9 mouse cellular contexts compared by ENCODE assay signal in genomic region chr5:8797987-8798751, GRCm38 (mm10). TPM values are rescaled to one million over a fixed set of nuclear protein-coding genes. Genes with fewer than 3 reads are reported as not detected.
DNase-seq lines count a peak whose midpoint lies in the region; ATAC-seq lines count a peak whose summit lies in the region.
"Had no signal": no experiment of that assay in that cellular context is flagged by ENCODE, and none has a peak within 500 bp of the region (broad histone marks: within the 10 kb centered on the region; RNA-seq: fewer than 3 reads in every experiment).

Gene Abcb1b (plus strand): TSS chr5:8798147.

- under 1% methylated on average over 48 of the region's 48 CpGs for WGBS in embryonic facial prominence, embryonic 13.5 days
- WGBS in limb, embryonic 11.5 days = under 1% methylated on average over 48 of the region's 48 CpGs
- WGBS in midbrain, embryonic 12.5 days = under 1% methylated on average over 48 of the region's 48 CpGs

- peak within 1 kb of the TSS; percentile 60 for H3K4me3 ChIP-seq in embryonic facial prominence, embryonic 13.5 days
- peak within 1 kb of the TSS; percentile 46 for H3K4me3 ChIP-seq in limb, embryonic 11.5 days (ENCODE audit: low read depth, low read length)
- peak within 1 kb of the TSS; percentile 60 for H3K4me3 ChIP-seq in midbrain, embryonic 12.5 days

- H3K27me3 ChIP-seq in embryonic facial prominence, embryonic 13.5 days = peaks cover 4% of the 10 kb centered on the region; the same call in 1 of the 2 replicates
- H3K27me3 ChIP-seq in limb, embryonic 11.5 days (ENCODE audit: control insufficient read depth, insufficient read depth, low read length) = no peaks in the 10 kb centered on the region
- H3K27me3 ChIP-seq in midbrain, embryonic 12.5 days = peaks cover 13% of the 10 kb centered on the region; the same call in 1 of the 2 replicates

- peak; percentile 76 for ATAC-seq in embryonic facial prominence, embryonic 13.5 days (ENCODE audit: insufficient number of reproducible peaks, insufficient read depth, low FRiP score, low TSS enrichment, low read depth)
- ATAC-seq in limb, embryonic 11.5 days (ENCODE audit: insufficient number of reproducible peaks, low FRiP score, low TSS enrichment, low read depth) = peak; percentile 79
- peak; percentile 93 for ATAC-seq in midbrain, embryonic 12.5 days (ENCODE audit: low FRiP score, low read depth)

- no peaks in the 10 kb centered on the region for H3K9me3 ChIP-seq in embryonic facial prominence, embryonic 13.5 days
- no peaks in the 10 kb centered on the region for H3K9me3 ChIP-seq in limb, embryonic 11.5 days (ENCODE audit: control insufficient read depth, low read length)
- no peaks in the 10 kb centered on the region for H3K9me3 ChIP-seq in midbrain, embryonic 12.5 days

- H3K9ac ChIP-seq in embryonic facial prominence, embryonic 13.5 days = peak within 1 kb of the TSS; percentile 72
- peak within 1 kb of the TSS; percentile 34 for H3K9ac ChIP-seq in limb, embryonic 11.5 days (ENCODE audit: low read length)
- peak within 1 kb of the TSS; percentile 62 for H3K9ac ChIP-seq in midbrain, embryonic 12.5 days (replicated peaks)

- no peaks in the 10 kb centered on the region for H3K36me3 ChIP-seq in embryonic facial prominence, embryonic 13.5 days
- H3K36me3 ChIP-seq in limb, embryonic 11.5 days (ENCODE audit: control insufficient read depth, insufficient read depth, low read length) = no peaks in the 10 kb centered on the region
- H3K36me3 ChIP-seq in midbrain, embryonic 12.5 days = no peaks in the 10 kb centered on the region

- H3K4me1 ChIP-seq in embryonic facial prominence, embryonic 13.5 days = peaks cover 6% of the 10 kb centered on the region
- no peaks in the 10 kb centered on the region for H3K4me1 ChIP-seq in limb, embryonic 11.5 days (ENCODE audit: control insufficient read depth, insufficient read depth, low read length)
- peaks cover 9% of the 10 kb centered on the region; the same call in 1 of the 2 replicates for H3K4me1 ChIP-seq in midbrain, embryonic 12.5 days

- DNase-seq in 3134 (ENCODE audit: extremely low read depth, insufficient read length, low spot score) = peak; percentile 89
- peak; percentile 80 for DNase-seq in adrenal gland, postnatal 25 days
- DNase-seq in heart, adult 18-20 months = peak; percentile 80 to 86
- peak; percentile 58 for DNase-seq in kidney, adult 18-20 months
- DNase-seq in limb, embryonic 11.5 days (ENCODE audit: low spot score) = peak; percentile 56
- DNase-seq in skeletal muscle tissue, adult 2 months (ENCODE audit: low read depth, low spot score) = peak; percentile 72

- H3K27ac ChIP-seq in embryonic facial prominence, embryonic 13.5 days = no peak within 1 kb of the TSS
- no peak within 1 kb of the TSS for H3K27ac ChIP-seq in limb, embryonic 11.5 days (replicated peaks; ENCODE audit: low read depth, low read length)
- no peak within 1 kb of the TSS for H3K27ac ChIP-seq in midbrain, embryonic 12.5 days (replicated peaks)

- peak within 1 kb of the TSS; percentile 99 for H3K4me2 ChIP-seq in embryonic facial prominence, embryonic 13.5 days
- H3K4me2 ChIP-seq in limb, embryonic 11.5 days (ENCODE audit: low read depth, severe bottlenecking) = peak within 1 kb of the TSS; percentile 93
- peak within 1 kb of the TSS; percentile 99 for H3K4me2 ChIP-seq in midbrain, embryonic 12.5 days (replicated peaks)

RNA-seq across cellular contexts. Expression of gene Abcb1b, which starts in this region (rescaled TPM):
- 2,242 and 2,571 TPM in 2 replicates for total RNA-seq in adrenal gland, postnatal 25 days (2021)
- 1.4 and 1.7 TPM in 2 replicates for polyA plus RNA-seq in embryonic facial prominence, embryonic 13.5 days (2015; fragmentation: Nextera tagmentation; extraction: Ambion mirVana)
- 1 to 10 TPM; 5.2 to 6.6 TPM for total RNA-seq in heart, adult 18-20 months (2021)
- polyA plus RNA-seq in limb, embryonic 11.5 days (2014; fragmentation: Nextera tagmentation; extraction: Ambion mirVana) = 0.95 and 1.5 TPM in 2 replicates
- 0.66 and 0.88 TPM in 2 replicates for polyA plus RNA-seq in midbrain, embryonic 12.5 days (2016; fragmentation: Nextera tagmentation; extraction: Ambion mirVana)
- total RNA-seq: MEL had no signal

Comparison
In these comparisons a context has a peak if more than half of its experiments do, and no peak if none do; other contexts are left out.
1. RNA of gene Abcb1b (total RNA-seq): 2,242 to 2,571 TPM in adrenal gland, postnatal 25 days; 5.2 to 6.6 TPM in heart, adult 18-20 months; every median in the first group is over 100 times any median in the second.
2. Peak in ATAC-seq, H3K4me3 ChIP-seq, H3K9ac ChIP-seq and H3K4me2 ChIP-seq in midbrain, embryonic 12.5 days; RNA of the gene not detected or under 1 TPM.
3. Peak in every context shown above with its lines, with median percentiles within 50 percentile points of each other: DNase-seq, ATAC-seq, H3K4me2 ChIP-seq, H3K4me3 ChIP-seq and H3K9ac ChIP-seq.